Mouse (Mus musculus) cerebellum, adult 18-20 months (tissue): Measurements from ENCODE around the gene Klhl29.

Source experiments
- DNase-seq, 2 experiments: peaks; one replicate each; pipeline ENCODE4 v3.0.0; 2021

Gene Klhl29

DNA sequence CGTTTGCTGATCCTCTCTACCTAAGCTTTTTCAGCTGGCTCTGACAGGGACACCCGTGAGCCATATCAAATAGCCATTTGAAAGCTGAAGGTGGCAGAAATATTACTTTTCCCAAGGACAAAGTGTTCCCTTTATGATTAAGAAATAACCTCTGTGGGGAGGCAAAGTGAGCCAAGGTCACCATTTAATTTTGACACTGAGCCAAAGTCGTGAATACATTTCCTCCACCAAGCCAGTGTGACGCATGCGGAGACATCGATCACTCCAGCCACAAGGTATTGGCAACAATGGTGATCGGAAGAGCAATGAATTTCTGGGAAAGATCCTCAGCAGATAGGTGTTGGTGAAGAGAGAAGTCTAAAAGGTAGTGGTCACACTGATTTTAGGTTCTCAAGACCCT lies 83.2 kb downstream of the Klhl29 start:
- no peak for DNase-seq

GRCm38 (mm10) chr12:5285579-5285978 lies 89.9 kb downstream of the Klhl29 start:
- DNase-seq = no peak

DNA sequence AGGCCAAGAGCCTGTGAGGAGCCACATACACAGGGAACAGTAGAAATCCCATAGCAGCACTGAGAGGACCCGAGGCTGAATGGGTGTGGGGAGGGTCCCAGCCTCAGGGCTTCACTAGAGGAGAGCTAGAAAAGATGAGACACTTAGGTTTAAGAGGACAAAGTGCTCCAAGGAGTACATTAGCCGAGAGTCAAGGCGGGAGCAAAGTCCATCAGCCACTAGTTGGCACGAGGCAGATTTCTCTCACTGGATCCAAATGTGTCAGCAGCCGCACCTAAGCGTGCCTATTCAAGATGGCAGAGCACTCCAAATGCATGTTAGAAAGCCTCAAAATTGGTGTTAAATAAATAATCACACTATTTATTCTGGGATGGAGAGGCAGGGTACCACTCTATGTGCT lies 90.5 kb downstream of the Klhl29 start:
- DNase-seq = no peak

- no peak for DNase-seq
Observed at GRCm38 (mm10) chr12:5283654-5284053, 91.8 kb downstream of the Klhl29 start.

DNA sequence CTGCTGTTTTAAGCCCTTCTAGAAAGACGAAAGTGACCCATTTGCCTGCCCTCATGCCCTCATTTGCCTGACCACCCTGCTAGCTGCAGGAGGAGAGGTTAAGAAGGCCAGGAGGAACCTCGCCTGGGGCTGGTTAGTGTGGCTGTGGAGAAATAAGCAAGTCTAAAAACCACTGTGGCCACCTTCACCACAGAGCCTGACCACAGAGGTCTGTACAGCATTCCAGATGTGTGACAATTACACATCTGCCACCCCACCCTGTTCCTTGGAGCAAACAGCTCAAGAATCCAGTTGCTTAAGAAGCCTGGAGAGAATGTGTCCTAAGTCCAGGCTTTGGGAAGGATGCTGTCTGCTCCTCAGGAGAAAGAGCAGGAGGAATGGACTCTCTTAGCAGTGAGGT lies 92.9 kb downstream of the Klhl29 start:
- DNase-seq = no peak

GRCm38 (mm10) chr12:5279873-5280272 lies 95.6 kb downstream of the Klhl29 start:
- DNase-seq = no peak

- DNase-seq = no peak
Observed at GRCm38 (mm10) chr12:5277028-5277427, 98.5 kb downstream of the Klhl29 start.

- DNase-seq = no peak
Observed at GRCm38 (mm10) chr12:5275507-5275936, 100.0 kb downstream of the Klhl29 start.

DNA sequence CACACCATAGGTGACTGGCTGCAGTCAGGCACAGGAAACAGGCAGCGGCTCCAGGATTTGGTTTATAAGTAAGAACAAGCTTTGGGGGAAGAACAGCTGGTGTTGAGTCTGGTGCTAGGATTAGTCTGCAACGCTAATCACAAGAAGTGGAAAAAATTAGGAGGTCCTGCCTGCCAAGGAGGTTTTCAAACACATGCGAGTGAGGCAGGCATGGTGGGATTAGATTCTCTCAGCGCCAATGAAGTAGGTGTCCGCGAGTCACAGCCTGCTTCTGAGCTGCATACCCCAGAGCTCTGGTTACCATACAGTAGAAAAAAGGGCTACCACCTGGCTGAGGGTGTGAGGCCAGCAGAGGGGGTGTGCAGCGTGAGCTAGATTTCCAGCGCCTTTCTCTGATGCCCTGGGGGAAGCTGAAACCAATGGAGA lies 101.0 kb downstream of the Klhl29 start:
- no peak for DNase-seq

DNA sequence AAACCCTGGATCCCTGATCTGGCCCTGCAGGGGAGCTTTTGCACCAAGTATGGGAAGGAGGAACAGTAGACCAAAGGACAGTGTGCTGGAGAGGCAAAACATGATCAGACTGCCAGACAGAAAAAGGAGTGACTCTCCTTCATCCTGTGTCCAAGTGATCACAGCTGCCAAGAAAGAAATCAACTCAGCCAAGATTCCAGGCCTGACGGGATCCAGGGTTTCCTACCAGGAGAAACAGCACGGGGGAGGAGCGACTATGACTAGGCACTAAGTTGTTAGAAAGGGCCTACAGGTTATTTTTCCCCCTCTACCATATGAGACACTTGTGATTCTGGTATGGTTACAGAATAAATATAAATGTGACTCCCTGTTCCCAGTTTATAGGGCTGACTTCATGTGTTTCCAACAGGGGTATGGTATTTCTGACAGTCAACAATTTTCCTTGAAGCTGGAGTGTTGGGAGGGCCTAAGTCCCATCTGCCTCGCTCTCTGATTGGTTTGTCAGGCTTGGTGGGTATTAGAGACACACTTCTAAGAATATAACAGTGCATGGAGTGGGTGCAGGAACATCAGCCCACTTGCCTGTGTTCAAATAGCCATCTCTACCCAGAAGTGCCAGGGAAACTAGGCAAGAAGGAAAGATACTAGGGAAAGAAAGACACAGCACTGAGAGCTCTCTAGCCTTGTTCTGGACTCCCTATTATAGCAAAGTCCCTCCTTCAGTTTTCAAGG lies 102.0 kb downstream of the Klhl29 start:
- no peak for DNase-seq

GRCm38 (mm10) chr12:5270527-5270926 lies 105.0 kb downstream of the Klhl29 start:
- DNase-seq = no peak

DNA sequence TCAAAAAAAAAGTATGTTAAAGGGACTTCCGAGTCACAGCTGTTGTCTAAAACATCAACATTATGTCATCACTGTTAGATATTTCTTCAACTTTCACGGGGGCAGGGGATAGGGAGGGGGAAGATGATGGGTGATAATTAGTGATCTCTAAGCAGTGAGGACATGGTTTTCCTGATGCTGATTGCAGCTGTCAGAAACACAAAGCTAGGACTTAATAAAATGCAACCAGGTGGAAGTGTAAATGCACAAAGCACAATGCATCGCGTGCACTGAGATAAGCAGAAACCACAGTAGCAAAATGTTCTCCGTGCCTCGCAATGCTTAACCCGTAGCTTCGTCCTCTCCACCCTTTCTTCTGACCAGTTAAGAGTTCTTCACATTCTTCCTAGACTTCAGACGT lies 105.5 kb downstream of the Klhl29 start:
- no peak for DNase-seq

GRCm38 (mm10) chr12:5269061-5269460 lies 106.4 kb downstream of the Klhl29 start:
- no peak for DNase-seq

DNA sequence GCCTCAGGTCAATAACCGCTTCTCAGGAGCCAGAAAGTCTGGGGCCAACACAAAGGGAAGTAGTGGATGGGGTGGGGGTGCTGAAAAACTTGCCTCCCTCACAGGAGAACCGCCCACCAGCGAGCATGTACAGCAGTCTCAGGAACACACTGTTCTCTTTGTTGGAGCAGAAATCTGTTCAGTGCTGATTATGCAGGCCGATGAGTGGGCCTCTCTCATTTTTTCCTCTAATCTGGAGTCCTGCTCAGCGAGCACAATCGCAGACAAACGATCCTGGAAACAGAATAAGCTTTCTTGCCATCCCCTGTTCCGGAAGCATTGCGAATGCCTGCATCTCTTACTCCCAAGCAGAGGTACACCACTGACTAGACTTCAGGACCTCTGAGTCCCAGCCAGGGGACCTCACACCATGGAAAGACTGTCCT lies 107.3 kb downstream of the Klhl29 start:
- no peak for DNase-seq

GRCm38 (mm10) chr12:5267271-5268187 lies 108.0 kb downstream of the Klhl29 start:
- DNase-seq = no peak

DNA sequence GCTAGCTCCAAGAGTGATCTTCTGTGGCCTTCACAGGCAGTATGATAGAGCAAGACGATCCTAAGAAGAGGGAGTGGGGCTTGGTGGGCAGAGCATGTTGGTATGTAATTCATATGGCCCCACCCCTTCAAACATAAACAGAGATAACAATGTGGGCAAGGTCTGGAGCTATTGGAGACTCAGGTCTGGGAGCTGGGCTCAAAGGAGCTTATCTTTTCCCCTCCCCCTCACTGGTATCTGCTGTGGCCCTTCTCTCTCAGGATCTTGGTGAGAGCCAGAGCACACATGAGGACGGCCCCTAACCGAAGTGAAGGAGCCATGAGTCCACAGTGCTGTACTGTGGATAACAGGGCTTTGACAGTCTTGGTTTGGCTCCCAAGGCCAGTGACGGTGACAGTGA lies 108.7 kb downstream of the Klhl29 start:
- no peak for DNase-seq

DNA sequence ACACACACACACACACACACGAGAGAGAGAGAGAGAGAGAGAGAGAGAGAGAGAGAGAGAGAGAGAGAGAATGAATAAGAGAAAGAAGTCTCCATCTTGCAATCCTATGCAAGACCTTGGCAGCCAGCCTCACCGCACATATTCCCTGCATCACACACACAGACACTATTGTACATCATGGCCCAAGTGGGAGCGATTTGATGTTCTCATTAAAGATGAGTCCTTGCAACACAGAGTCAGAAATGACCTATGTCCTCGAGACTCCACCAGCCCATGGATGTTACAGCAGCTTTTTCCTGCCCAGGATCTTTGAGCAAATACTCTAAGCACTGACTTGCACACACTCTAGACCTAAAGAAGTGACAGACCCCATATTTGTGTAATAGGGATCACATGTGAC lies 114.0 kb downstream of the Klhl29 start:
- no peak for DNase-seq

DNA sequence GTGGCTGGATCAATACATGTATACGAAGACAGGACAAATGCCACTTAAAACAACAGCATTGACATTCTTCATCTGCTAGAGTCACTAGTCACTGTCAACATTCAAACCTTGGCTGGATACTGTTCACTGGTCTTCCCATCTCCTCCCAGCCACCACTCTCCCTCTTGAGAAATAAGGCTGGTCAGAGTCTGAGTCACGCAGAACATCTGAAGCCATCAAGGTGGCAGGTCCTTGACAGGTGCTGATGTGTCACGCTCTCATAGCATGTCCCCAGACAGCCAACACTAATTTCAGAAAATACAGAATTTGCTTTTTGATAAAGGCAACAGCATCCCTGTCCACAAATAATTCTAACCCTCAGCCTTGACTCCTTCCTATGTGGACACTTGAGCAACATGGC lies 116.7 kb downstream of the Klhl29 start:
- no peak for DNase-seq

- DNase-seq = no peak
Observed at GRCm38 (mm10) chr12:5257174-5257573, 118.3 kb downstream of the Klhl29 start.

- no peak for DNase-seq
Observed at GRCm38 (mm10) chr12:5255079-5255478, 120.4 kb downstream of the Klhl29 start.

GRCm38 (mm10) chr12:5254246-5254982 lies 121.1 kb downstream of the Klhl29 start:
- DNase-seq = peak in 1 of 2 experiments; percentile 17

- DNase-seq = peak in 1 of 2 experiments; percentile 28
Observed at GRCm38 (mm10) chr12:5253289-5254005, 122.0 kb downstream of the Klhl29 start.

DNA sequence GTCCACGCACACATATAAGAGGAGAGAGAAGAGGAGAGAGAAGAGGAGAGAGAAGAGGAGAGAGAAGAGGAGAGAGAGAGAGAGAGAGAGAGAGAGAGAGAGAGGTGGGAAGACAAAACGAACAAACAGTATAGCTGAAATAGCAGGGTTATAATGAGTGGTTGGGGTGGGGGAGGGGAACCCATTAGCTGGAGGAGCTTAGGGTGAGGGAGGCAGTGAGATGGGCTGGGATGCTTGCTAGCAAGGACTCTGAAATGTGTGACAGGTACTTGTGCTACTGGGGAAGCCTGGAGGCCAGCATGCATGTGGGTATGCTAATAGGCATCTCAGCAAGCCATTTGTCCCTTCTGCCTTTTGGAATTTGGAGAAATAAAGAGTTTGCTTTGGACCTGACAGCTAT lies 122.9 kb downstream of the Klhl29 start:
- no peak for DNase-seq
